Mouse (Mus musculus): Measurements from ENCODE around the gene Fsd2.

Gene Fsd2

GRCm38 (mm10) chr7:81566892-81567291 lies at the start of gene Fsd2:
TSS of gene Fsd2 (minus strand) at chr7:81566944.
- DNase-seq (ENCODE audit: low spot score in 2 of 2) = no peak

- DNase-seq (ENCODE audit: low spot score in 2 of 2) = no peak
Measured at GRCm38 (mm10) chr7:81615031-81615430, 48.3 kb upstream of the Fsd2 start.

GRCm38 (mm10) chr7:81612856-81613635 lies 46.3 kb upstream of the Fsd2 start:
- no peak for DNase-seq (ENCODE audit: low spot score in 2 of 2)

GRCm38 (mm10) chr7:81610125-81610524 lies 43.4 kb upstream of the Fsd2 start:
- DNase-seq (ENCODE audit: low spot score in 2 of 2) = no peak

GRCm38 (mm10) chr7:81606452-81606851 lies 39.7 kb upstream of the Fsd2 start:
- DNase-seq (ENCODE audit: low spot score in 2 of 2) = no peak

- peak in 1 of 2 experiments; percentile 6 for DNase-seq (ENCODE audit: low spot score in 2 of 2)
Measured at GRCm38 (mm10) chr7:81605489-81605888, 38.7 kb upstream of the Fsd2 start.

GRCm38 (mm10) chr7:81604991-81605390 lies 38.2 kb upstream of the Fsd2 start:
- DNase-seq (ENCODE audit: low spot score in 2 of 2) = peak in 1 of 2 experiments; percentile 1

- DNase-seq (ENCODE audit: low spot score in 2 of 2) = peak; percentile 46 to 57
Measured at GRCm38 (mm10) chr7:81599379-81600280, 32.9 kb upstream of the Fsd2 start.

GRCm38 (mm10) chr7:81597660-81598059 lies 30.9 kb upstream of the Fsd2 start:
- peak in 1 of 2 experiments; percentile 14 for DNase-seq (ENCODE audit: low spot score in 2 of 2)

GRCm38 (mm10) chr7:81596086-81596485 lies 29.3 kb upstream of the Fsd2 start:
- peak in 1 of 2 experiments; percentile 16 for DNase-seq (ENCODE audit: low spot score in 2 of 2)

- DNase-seq (ENCODE audit: low spot score in 2 of 2) = peak in 1 of 2 experiments; percentile 12
Measured at GRCm38 (mm10) chr7:81595056-81595455, 28.3 kb upstream of the Fsd2 start.

GRCm38 (mm10) chr7:81593387-81593786 lies 26.6 kb upstream of the Fsd2 start:
- no peak for DNase-seq (ENCODE audit: low spot score in 2 of 2)

- no peak for DNase-seq (ENCODE audit: low spot score in 2 of 2)
Measured at GRCm38 (mm10) chr7:81592686-81593085, 25.9 kb upstream of the Fsd2 start.

GRCm38 (mm10) chr7:81587238-81587637 lies 20.5 kb upstream of the Fsd2 start:
- no peak for DNase-seq (ENCODE audit: low spot score in 2 of 2)

- no peak for DNase-seq (ENCODE audit: low spot score in 2 of 2)
Measured at GRCm38 (mm10) chr7:81585326-81585725, 18.6 kb upstream of the Fsd2 start.

GRCm38 (mm10) chr7:81583512-81583911 lies 16.8 kb upstream of the Fsd2 start:
- no peak for DNase-seq (ENCODE audit: low spot score in 2 of 2)

GRCm38 (mm10) chr7:81579312-81579711 lies 12.6 kb upstream of the Fsd2 start:
- no peak for DNase-seq (ENCODE audit: low spot score in 2 of 2)

GRCm38 (mm10) chr7:81578413-81578812 lies 11.7 kb upstream of the Fsd2 start:
- DNase-seq (ENCODE audit: low spot score in 2 of 2) = no peak

GRCm38 (mm10) chr7:81577872-81578271 lies 11.1 kb upstream of the Fsd2 start:
- DNase-seq (ENCODE audit: low spot score in 2 of 2) = no peak

- DNase-seq (ENCODE audit: low spot score in 2 of 2) = peak in 1 of 2 experiments; percentile 19
Measured at GRCm38 (mm10) chr7:81575606-81576005, 8.9 kb upstream of the Fsd2 start.

- peak in 1 of 2 experiments; percentile 6 for DNase-seq (ENCODE audit: low spot score in 2 of 2)
Measured at GRCm38 (mm10) chr7:81573821-81574220, 7.1 kb upstream of the Fsd2 start.

- DNase-seq (ENCODE audit: low spot score in 2 of 2) = peak in 1 of 2 experiments; percentile 22
Measured at GRCm38 (mm10) chr7:81573397-81573796, 6.7 kb upstream of the Fsd2 start.

All from right cerebral cortex, postnatal 10 days (tissue).